Mouse (Mus musculus) T-helper 2 cell (primary cell): Measurements from ENCODE around the gene Scarf2.

Experiments
- in situ Hi-C: fragments of 300-600 bp; cut with MboI, MseI; formaldehyde crosslinking; loops from one replicate; pipeline ENCODE4 v1.15.1; 2025; ENCODE audit warnings: high pct_unique_total_duplicates

Scarf2 gene

DNA sequence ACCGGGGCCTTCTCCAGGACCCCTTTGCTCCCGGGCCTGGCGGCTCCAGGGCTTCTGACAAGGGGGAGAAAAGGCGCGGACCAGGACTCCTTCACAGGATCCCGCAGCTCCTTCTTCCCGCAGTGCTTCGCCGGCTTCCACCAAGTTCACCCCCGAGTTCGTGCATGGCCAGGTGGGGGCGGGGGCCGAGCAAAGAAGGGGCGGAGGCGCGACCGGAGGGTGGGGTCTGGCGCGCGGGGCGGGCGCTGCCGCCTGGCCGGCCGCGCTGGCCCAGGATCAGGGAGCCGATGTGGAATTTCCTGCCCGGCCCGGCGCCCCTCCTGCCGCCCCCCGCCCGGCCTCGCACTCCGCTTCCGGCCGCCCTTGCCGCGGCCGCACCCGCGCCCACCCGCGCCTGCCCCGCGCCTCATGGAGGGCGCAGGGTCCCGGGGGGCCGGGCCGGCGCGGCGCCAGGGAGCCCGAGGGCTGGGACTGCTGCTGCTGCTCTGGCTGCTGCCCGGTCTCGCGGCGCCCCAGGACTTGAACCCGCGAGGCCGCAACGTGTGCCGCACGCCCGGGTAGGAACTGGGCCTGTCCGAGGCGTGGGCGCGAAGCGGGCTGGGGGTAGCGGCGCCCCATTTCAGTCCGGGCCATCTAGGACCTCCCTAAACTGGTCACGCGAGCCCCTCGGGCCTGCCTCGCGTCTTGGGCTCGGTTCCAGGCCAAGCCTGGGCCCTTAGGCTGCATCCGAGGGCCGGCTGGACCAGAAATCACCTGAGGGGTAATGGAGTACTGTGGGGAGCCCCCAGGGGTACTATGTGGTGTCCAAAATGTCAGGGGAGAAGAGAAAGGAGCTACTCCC is at the start of gene Scarf2:
Gene Scarf2 (plus strand): TSS at position 312 of the 841 bp plus-strand sequence.
- in situ Hi-C loops = no loop called here

DNA sequence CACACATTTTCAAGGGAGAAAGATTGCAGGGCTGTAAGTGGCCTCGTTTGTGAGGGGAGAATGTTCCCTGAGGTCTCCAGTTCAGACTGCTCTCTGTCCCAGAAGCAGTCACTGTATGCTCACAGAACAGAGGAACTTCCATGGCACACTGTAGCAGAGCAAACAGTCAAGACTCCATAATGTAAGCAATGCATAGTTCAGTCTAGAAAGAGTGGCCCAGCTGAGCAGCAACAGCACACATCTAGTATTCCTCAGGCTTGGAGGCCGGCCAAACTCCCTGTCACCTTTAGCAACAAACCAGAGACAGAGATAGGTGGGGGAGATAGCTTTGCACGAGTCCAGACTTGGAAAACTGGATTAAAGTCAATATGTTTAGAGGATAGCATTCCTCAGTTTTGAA is 44.1 kb upstream of the Scarf2 start:
- in situ Hi-C loops = no loop called here

DNA sequence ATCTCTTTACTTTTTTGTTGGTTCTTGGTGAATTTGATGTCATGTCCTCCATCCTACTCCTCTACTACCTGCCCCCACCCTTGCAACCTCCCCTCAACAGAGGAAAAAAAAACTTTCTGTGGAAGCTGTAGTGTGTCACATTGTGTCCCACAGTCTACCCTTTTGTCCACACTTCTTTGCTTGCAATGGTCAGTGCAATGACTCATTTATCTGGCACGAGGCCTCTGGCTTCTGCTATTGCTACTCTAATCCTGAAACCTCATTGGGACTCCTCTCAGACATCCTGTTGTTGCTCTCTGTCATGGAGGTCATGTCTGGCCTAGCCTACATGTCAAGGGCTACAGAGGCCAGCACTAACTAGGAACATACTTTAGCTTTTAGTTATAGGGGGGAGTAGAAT is 43.4 kb upstream of the Scarf2 start:
- in situ Hi-C loops = no loop called here

DNA sequence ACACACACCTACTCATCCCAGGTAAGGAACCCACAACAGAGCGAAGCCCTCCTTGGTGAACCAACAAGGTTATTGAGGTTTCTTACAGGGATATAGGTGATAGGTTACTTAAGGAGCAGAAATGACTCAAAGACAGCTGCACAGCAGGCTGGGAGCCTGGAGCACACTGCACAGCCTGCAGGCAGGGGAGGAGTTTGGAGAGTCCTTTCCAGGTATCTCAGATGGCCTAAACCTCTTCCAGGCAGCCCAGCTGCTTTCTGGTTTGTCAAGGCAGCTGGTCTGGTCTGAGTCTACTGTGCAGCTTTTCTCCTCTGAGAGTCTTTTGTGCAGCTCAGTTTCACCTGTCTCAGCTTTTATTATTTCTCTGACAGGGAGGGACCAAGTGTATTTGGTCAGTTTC is 39.3 kb upstream of the Scarf2 start:
- in situ Hi-C loops = no loop called here

DNA sequence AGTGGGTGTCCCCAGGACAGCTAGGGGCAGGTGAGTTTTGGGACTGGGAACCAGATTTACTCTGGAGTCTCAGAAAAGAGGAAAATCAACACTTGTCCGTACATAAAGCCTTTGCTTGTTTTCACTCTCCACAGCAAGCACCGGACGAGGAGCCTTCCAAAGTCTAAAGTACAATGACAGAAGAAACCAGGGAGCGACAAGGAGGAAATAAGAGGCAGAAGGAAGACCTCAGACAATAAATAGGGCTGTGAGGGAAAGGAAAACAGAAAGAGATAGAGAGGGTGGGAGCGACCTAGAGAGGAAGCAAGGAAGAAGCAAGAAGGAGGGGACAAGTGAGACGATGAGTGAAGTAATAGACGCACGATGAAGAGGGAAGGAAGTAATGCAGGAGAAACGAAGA is 38.2 kb upstream of the Scarf2 start:
- in situ Hi-C loops = no loop called here

DNA sequence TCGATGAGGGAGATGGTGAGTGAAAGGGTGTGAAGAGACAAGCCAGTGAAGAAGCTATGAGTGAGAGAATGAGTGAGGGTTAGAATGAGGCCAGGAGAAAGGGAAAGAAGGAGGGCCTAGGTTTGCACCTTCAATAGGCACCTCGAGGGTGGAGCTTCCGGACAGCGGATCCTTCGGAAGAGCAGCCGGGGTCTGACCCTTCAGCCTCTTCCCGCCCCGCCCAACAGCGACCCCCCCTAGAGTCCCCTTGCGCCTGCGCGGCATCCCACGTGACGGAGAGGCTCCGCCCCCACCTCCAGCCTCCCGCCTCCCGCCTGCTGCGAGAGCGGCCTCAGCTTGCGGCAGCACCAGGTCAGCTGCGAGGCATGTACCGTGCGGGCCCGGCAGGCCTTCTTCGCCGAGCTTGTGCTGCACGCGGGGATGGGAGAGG is 37.7 kb upstream of the Scarf2 start, which contains the start of gene Klhl22:
Gene Klhl22 (plus strand): TSS at position 275 of the 430 bp plus-strand sequence.
- in situ Hi-C loops = no loop called here

DNA sequence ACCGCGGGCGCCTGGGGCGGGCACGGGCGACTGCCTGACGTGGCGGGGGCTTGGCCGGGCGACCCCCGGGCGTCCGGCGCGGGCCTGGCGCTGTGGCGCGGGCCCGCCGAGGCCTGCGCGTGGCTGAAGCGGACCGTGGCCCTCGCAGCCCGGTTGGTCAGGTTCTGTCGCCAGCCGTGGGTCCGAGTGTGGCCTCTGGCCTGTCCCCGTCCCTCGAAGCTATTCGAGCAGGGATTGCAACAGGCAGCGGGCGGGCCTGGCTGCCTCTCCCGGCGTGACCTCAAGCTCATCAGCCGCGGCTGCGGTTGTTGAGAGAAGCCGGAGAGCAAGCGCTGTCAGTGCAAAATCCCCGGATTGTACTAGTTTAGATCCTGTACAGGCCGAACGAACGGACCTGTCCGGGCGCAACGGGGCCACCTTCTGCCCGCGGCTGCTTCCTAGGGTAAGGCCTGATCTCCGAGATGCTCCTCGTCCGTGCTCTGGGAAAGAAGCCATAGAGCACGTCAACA is 37.2 kb upstream of the Scarf2 start:
- in situ Hi-C loops = no loop called here

DNA sequence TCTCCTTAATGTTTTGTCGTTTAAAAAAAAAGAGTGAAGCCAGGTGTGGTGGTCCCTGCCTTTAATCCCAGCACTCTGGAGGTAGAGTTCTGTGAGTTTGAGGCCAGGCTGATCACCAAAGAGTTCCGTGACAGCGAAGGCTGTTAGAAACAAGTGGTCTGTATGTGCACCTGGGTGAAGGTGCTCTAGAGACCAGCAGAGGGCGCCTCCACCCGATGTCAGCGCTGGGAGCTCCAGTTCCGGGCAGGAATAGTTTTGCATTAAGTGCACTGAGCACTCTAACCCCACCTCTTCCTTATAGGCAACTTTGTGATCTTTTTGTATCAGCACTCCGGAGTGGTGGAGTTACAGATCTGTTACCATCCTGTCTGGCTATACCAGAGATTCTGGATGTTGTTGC is 36.4 kb upstream of the Scarf2 start:
- in situ Hi-C loops = no loop called here

DNA sequence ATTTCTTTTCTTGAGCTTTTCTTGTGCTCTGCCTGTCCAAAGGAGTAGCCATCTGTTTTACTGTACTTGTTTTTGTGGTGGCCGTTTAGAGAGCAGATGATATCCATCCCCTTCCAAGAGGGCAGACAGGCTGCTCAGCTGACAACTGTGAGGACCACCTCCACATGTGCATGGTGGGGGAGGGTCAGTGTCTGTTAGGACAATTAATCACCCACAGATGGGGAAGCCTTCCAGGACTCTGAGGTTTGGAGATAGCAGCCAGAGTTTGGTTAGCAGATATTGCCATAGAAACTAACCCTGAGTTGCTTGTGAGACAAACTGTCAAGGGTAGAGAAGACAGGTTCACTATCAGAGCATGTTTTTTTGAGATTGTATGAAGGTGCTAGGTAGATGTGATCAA is 36.0 kb upstream of the Scarf2 start:
- in situ Hi-C loops = no loop called here

DNA sequence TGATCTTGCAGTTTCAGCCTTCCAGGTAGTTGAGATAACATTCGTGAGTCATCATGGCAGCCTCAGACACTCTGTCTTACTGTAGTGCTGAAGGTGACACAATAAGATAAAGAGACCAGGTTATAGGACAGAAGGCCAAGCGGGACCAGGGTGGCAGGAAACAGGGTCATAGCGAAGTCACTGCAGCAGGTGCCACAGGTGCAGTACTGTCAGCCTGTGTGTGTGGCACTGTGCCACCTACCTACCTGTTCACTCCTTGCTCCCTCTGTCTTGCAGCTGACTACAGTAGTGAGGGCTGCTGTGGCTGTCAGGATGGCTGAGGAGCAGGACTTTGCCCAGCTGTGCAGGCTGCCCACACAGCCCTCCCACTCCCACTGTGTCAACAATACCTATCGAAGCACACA is 33.0 kb upstream of the Scarf2 start:
- in situ Hi-C loops = no loop called here

DNA sequence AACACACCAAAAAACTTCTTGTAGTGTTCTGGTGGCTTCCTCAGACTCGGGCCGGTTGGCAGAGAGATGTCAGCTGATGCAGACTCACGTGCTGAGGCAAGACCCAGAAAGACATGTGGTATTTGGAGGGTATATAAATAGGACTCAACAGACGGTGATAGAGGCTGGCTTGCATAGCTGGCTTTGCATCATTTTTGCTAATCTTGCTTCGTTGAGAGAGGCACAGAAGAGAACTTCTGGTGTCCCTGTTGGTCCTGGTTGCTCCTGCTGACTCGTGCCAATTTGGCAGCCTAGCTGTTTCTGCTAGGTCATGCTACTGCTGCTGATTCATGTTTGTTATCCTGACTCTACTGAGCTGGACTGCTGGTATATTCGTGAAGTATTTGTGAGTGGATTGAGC is 28.2 kb upstream of the Scarf2 start:
- in situ Hi-C loops = no loop called here

DNA sequence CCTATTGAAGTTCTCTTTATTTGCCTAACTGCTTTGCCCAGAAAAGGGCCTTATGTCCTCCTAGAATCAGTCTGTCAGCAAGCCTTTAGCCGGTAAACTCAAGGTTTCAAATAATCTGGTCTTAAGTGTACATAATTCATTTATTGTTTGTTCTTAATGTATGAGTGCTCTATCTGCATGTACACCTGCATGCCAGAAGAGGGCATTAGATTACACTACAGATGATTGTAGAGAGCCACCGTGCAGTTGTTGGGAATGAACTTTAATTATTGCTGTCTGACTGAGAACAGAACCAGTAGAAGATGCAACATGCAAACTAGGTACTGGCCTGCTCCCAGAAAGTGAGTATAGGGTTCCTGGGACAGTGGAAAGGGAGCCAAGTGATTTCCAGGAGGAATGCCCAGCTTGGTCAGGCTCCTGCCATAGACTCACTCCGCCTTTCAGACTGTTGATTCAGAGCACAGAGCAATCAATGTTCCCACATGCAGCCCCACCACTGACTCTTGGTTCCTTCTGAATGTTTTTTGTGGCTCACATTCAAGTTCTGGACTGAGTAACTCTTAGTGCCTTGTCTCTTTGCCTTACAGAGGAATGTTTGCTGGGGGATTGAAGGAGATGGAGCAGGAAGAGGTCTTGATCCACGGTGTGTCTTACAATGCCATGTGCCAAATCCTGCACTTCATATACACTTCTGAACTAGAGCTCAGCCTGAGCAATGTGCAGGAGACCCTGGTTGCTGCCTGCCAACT is 25.8 kb upstream of the Scarf2 start:
- in situ Hi-C loops = no loop called here

DNA sequence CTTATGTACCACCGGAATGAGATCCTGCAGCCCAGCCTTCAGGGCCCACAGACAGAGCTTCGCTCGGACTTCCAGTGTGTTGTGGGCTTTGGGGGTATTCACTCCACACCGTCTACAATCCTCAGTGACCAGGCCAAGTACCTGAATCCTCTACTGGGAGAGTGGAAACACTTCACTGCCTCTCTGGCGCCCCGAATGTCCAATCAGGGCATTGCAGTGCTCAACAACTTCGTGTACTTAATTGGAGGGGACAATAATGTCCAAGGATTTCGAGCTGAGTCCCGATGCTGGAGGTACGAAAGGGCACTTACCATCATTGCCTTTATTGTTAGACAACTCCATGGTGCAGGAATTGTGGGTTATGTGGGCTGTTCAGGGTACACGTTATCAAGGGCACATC is 20.3 kb upstream of the Scarf2 start:
- in situ Hi-C loops = no loop called here

DNA sequence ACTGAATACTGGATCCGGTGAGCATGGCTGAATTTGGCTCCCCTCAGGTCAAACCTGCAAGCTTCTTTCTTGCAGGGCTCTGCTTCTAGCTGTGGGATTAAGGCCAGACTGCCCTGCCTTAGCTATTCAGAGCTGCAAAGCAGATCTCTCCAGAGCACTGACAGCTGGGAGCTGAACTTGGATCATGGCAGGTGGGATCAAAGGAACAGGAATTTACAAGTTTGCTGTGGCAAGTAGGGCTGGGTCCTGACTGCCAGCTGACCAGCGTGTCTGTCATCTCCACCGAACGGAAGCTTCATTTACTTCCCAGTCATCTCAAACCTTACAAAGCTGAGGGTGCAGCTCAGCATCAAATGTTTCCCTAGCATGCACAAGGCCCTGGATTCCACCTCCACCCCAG is 18.9 kb upstream of the Scarf2 start:
- in situ Hi-C loops = no loop called here

DNA sequence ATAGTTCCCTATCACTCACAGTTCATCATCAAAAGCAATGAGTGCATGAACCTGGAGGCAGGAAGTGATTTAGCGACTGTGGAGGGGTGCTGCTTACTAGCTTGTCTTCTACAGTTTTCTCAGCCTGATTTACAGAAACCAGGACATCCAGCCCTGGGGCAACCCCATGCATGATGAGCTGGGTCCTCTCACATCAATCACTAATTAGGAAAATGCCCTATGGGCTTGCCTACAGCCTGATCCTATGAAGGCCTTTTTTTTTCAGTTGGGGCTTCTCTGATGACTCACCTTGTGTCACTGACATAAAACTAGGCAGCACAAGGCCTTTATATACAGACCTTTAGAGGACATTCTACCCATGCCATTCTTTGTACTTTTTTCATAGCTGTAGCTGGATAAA is 17.4 kb upstream of the Scarf2 start:
- in situ Hi-C loops = no loop called here

DNA sequence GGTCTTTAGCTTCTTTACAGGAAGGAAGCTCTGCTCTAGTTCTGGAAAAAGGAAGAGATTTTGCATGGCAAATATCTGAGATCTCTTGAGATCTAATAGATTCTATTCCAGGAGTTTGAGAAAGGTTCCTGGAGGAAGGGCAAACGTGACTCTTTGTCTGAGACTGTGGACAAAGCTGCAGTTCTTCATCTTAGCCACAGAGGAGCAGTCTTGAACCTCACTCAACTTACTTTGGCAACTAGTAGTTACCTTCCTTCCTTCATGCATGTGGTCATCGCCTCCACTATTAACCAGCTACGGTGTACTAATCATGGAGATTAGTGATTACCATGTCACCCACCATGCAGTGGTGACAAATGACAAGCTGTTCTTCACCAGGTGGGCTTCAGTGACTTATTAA is 11.7 kb upstream of the Scarf2 start:
- in situ Hi-C loops = no loop called here

DNA sequence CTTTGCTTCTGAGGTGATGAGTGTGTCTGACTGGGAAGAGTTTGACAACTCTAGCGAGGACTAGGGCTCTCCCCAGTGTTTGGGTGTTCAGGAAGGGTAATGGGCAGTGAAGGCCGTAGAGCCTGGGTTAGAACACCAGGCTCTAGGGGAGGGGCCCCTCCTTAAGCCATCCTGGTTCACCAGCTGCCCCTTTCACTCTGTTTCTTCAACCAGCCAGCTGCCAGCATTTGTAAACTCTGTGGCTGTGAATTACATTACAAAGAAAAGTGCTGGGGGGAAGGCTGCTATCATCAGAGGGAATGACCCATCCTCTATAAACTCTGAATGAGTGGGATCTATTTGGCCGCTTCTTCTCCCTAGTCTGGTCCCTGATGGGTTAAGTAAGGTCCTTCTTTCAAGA is 4.4 kb upstream of the Scarf2 start:
- in situ Hi-C loops = no loop called here

DNA sequence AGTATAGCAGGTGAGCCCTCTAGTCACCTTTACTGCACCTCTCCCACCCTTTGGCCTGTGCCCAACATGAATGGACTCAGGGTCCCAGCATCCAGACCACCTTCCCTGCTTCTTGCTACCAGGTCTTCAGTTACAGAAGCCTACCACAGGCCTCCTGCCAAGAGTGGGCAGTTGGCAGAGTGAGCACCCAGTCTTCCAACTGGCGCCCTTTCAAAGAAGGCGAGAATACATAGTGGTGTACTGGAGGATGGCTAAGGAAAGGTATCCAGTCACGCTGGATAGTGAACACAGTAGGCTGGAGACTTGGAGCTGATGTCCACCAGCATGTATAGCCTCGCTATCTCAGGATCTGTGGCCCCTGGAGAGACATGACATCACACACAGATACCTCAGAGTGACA is 3.0 kb upstream of the Scarf2 start:
- in situ Hi-C loops = no loop called here

DNA sequence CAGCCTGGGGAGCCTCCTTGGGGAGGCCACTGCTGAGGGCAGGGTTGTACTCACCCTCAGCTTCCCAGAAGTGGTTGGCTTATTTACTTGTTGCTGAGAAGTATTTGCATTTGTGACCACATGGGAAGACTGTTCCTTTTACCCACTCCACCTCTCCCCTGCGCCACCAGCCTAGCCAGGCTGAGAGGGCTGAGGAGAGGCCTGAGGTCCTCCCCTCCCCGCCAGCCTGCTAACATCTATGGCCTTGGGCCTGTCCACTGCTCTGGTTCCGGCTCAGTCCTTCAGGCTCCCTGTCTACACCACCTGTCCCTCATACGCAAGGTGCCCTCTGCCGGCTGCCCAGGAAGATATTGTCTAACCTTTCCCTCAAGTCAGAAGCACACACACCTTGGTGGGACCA is 1.4 kb upstream of the Scarf2 start:
- in situ Hi-C loops = no loop called here

DNA sequence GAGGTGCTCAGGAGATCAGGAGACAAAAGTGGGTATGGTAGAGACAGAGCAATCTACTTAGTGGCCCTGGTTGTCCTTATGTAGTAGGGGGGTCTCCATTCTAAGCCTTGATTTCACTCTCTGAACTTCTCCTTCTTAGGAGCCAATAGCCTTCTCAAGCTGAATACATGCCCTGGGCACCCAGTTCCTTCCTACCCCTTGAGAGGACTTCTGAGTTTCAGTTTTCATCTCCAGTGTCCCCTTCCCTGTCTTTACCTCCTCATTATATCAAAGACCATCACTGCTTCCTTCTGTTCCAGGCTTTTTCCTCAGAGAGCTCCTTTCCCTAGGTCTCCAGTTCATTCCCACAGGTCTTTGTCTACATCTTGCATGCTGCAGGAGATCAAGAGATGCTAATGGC is 563 bp upstream of the Scarf2 start:
- in situ Hi-C loops = no loop called here

DNA sequence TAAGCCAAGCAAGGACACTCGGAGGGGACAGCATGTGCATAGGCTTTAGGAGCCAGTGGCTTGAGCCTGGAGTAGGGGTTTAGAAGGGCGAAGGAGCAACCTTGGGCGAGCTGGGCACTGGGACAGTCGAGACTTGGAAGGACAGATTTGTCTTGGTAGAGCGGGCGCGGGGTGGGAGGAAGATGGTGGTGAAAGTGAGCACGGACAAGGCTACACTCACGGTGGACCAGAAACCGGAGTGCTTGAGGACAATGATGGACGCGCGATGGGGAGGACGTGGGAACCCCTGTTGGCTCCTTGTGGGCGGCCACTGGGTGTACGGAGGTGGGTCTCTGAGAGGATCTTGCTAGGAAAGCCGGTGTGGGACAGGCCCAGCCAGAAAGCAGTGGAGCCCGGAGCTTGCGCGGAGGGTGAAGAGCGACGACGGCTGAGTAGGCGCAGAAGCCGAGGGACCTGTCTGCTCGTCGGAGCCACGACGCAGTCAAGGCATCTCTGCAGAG is 780 bp downstream of the Scarf2 start:
- in situ Hi-C loops = no loop called here

DNA sequence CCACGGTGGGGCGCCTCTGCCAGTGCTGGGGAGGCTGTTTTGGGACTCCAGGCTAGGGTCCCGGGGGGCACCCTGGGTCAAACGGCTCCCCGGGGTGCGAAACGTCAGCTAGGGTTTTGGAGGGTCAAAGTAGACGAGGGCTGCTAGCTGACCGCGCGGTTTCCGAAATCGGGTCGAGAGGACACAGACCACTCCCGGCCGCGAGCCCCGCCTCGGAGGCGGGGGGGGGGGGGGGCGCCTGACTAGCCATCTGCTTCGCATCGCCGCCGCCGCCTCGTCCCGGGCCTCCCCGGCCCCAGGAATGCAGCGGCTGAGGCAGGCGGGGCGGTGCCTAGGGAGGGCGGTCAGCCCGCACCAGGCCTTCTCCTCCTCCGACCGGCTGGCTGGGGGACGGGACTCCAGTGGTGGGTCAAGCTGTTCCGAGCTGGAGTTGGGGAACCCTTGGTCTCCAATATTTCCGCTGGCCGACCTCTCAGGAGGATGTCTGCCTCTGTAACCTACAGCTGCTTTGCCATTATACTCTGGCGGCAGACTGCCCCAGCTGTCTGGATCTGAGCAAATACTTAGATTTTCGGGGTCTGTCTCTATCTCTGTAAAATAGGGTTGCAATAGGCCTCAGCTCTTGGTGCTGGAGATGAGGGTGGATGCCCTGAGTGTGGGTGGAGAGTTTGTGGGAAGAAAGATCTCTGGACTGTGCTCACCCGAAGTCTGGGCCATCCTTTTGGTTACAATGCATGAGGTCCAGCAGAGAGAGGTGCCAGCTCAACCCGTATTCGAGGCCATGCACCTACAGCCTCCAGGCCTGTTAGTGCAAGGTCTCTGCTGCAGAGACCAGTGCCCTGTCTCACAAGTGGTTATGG is 1.5 kb downstream of the Scarf2 start:
- in situ Hi-C loops = no loop called here
